Mouse (Mus musculus) liver, adult 2 months (tissue): Measurements from ENCODE around the gene Gpr35.
A peak's percentile ranks its signal among the peaks of the same experiment; 100 is the strongest.

ENCODE experiments used
- CTCF ChIP-seq: fragments of 200-500 bp; IDR thresholded peaks from 2 replicates; pipeline ENCODE4 v1.5.1; 2011; ENCODE audit warnings: low read depth, low read length, control low read depth
- POLR2A ChIP-seq: fragments of 200-500 bp; IDR thresholded peaks from 2 replicates; pipeline ENCODE4 v1.6.1; 2011; ENCODE audit warnings: low read length, control low read depth; ENCODE audit not compliant: insufficient read depth; ENCODE audit errors: extremely low read depth

- TF ChIP-seq CTCF (peak; percentile 80), POLR2A (no peak)
These were observed 78.7 kb downstream of the Gpr35 start for GRCm38 (mm10) chr1:93029387-93029786.
